Mouse (Mus musculus) ES-Bruce4 (cell line): Measurements from ENCODE around the gene Kcnma1.
A peak's percentile ranks its signal among the peaks of the same experiment; 100 is the strongest.

Source experiments
- CTCF ChIP-seq: IDR thresholded peaks from one replicate; pipeline ENCODE4 v1.8.1; 2011; ENCODE audit warnings: low read depth, low read length
- EP300 ChIP-seq: IDR thresholded peaks from 2 replicates; pipeline ENCODE4 v1.6.1; 2011; ENCODE audit warnings: low read depth, low read length; ENCODE audit not compliant: insufficient read depth

GRCm38 (mm10) chr14:23791261-23791691 is 223.0 kb downstream of the Kcnma1 start:
- peak; percentile 51 for TF ChIP-seq CTCF
- no peak for TF ChIP-seq EP300
